Mouse (Mus musculus): ENCODE data around the gene 5530400C23Rik.
"Not testable (repeated sequence)": the region's sequence is repeated elsewhere in the genome, so short reads cannot be mapped to it uniquely, and the experiment has no call there.

5530400C23Rik gene

GRCm38 (mm10) chr6:133291916-133292315 is at the start of gene 5530400C23Rik:
5530400C23Rik (plus strand) TSS chr6:133292216.
- not testable (repeated sequence) for DNase-seq (ENCODE audit: low read depth, low spot score)

GRCm38 (mm10) chr6:133305952-133306715 is 14.1 kb downstream of the 5530400C23Rik start:
- DNase-seq (ENCODE audit: low read depth, low spot score), result no peak

- DNase-seq (ENCODE audit: low read depth, low spot score), result not testable (repeated sequence)
Measured at GRCm38 (mm10) chr6:133313896-133314295, 21.9 kb downstream of the 5530400C23Rik start.

GRCm38 (mm10) chr6:133338535-133338934 is 46.5 kb downstream of the 5530400C23Rik start:
- peak; percentile 71 for DNase-seq (ENCODE audit: low read depth, low spot score)

- peak; percentile 76 for DNase-seq (ENCODE audit: low read depth, low spot score)
Measured at GRCm38 (mm10) chr6:133341731-133342130, 49.7 kb downstream of the 5530400C23Rik start.

Measured in 3T3-L1 (cell line).